Mouse (Mus musculus) thymus, postnatal 36 days (tissue): Measurements from ENCODE around the gene Tle2.
A peak's percentile ranks its signal among the peaks of the same experiment; 100 is the strongest.

ENCODE experiments used
- DNase-seq, 2 experiments: peaks; one replicate each; pipeline ENCODE4 v3.0.0; 2022; ENCODE audit warnings: mixed read lengths in 2 of 2

The Tle2 gene

DNA sequence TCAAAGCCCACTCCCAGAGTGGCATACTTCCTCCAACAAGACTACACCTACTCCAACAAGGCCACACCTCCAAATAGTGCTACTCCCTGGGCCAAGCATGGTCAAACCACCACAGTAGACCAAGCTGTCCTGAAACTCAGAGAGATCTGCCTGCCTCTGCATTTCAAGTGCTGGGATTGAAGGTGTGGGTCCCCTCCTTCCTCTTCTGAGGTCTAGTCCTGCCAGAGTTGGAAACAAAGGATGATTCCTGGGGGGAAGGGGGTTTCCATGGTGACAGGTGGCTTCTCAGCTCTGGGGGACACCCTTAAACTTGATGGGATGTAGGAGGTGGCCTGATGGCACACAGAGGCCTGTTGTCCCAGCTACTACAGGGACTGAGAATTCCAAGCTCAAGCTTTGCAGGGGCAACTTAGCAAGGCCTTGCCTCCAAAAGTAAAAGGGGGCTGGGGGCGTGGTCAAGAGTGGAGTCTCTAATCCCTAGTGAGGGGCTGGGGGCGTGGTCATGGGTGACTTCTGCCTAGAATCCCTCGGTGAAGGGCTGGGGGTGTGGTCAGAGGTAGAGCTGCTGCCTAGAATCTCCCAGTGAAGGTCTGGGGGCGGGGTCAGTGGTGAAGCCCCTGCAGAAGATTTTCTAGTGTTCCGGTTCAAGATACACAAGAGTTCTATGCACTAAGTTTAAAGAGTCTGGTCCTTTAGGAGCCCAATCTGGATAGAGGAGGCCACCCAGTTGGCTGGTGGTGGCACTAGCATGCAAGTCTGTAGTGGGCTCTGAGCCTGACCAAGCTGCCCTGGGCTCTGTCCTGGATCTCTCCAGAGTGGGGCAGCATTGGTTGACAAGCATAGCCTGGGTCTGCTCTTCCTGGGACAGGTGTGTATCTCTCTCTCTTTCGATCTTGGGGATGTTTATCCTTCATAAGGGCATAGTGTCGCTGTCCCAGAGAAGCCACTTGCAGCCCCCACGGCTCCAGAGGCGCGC lies at the start of gene Tle2:
Tle2 (plus strand) TSS at position 481 of the 976 bp plus-strand sequence.
- DNase-seq, result peak; percentile 32 to 64

DNA sequence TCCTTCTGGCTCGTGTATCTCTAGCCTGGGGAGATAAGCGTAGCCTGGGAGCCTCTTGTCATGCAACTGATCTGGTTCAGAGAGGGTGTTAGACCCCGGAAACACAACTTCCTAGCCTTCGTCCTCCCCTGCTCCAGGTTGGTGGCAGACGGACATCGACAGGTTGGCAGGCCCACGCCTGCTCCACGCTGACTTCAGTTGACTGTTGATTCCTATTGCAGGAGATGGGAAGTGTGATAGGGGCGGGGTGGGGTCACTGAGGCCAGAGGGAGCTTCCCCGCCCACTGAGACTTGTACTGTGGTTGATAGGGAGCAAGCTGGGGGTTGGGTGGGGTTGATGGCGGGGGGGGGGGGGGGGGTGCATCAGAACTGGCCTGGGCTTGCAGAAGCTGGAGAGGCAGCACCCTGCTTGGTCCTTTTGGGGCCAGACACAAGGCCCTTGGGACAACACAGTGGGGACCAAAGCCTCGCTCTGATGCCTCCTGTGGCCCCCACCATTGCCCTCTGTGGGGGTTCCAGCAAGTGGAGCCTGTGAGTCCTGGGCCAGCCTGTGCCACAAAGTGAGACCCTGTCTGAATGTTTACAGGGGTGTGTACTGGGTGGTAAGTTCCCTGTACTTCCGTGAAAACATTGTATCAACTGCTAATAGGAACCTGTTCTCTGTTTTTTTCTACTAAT lies 49.2 kb upstream of the Tle2 start:
- no peak for DNase-seq

DNA sequence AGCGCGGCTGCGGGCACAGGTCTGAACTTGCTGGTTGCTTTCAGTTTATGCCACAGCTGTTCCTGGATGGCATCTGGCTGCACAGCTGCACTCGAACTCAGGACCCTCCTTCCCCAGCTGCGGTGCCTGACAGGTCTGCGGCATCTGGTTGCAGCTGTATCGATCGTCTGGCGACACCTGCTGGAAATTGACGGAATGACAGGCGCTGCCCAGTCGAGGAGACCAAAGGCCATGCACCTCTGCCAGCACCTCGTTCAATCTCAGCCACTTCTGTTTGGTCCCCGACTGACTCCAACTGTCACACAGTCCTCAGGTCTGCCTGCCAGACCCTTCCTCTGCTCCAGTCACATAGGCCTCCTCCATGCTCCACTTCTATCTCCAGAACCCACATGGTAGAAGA lies 47.6 kb upstream of the Tle2 start:
- DNase-seq, result peak; percentile 83 to 86

DNA sequence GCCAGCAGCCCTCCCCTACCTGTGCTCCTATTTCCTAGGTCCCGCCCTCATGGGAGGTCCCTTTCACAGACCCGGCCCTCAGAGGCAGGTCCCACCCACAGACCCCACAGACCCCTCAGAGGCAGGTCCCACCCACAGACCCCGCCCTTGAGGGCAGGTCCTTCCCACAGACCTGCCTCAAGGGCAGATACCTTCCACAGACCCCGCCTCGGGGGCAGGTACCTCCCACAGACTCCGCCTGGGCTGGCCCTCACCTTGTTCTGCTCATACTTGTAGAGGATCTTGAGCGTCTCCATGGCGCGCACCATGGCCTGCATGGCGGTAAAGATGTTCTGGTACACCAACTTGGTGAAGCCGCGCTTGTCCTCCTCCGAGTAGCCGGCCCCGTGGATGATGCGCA lies 39.5 kb upstream of the Tle2 start:
- DNase-seq, result no peak

DNA sequence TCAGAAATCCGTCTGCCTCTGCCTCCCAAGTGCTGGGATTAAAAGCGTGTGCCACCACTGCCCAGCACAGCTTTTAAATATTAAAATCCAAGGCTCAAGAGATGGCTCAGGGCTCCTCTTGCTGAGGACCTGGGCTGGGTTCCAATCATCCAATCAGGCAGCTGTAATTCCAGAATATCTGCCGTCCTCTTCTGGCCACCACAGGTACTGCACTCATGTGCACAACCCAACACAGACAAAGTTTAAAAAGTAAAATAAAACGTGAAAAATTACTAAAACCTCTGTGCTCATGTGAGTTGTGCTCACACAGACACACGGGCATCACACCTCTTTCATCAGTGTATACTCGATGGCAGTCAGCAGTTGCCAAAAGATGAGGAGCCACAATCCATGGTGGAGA lies 37.6 kb upstream of the Tle2 start:
- no peak for DNase-seq

DNA sequence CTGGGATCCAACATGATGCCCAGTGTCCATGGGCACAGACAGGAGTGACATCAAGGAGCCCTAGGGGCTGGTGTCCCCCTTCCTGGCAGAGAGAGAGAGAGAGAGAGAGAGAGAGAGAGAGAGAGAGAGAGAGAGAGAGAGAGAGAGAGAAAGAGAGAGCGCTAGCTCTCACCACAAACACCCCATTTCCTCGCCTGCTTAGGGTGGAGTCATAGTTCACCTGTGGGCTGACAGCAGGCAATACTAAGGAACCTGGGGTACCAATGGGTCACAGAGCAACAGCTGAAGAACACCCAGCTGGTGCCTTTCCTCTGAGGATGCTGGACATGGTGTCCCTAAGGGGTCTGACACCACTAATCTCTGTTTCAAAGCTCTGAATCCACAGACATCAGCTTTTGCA lies 36.9 kb upstream of the Tle2 start:
- DNase-seq, result no peak

DNA sequence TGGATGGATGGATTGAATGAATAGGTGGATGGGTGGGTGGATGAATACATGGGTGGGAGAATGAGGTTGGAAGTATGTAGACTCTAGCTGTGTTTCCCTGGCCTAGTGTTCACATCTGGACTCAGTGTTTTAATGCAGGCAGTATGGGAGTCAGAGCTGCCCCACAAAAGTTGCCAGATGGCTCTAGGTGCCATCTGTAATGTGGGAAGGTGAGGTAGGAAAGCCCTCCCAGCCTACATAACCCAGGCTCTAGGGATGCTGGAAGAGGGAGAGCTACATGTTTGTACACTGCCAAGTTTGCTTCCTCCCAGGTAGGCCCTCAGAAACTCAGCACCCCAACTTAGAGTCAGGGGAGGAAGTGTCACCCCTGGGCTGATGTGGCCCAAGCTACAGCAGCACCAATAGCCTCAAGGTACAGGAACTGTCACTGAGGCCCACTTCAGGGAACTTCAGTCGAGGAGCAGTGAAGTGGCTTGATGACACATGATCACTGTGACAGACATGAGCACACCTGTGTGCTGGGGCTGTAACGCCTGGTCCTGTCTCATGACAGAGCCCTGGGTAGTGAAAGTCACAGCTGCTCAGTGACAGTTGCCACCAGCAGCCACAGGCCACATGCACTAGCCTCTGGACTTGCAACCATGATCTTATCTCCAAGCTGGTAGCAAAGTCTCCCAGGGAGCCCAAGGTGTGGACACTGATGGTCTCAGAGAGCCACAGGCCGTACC lies 35.9 kb upstream of the Tle2 start:
- no peak for DNase-seq

DNA sequence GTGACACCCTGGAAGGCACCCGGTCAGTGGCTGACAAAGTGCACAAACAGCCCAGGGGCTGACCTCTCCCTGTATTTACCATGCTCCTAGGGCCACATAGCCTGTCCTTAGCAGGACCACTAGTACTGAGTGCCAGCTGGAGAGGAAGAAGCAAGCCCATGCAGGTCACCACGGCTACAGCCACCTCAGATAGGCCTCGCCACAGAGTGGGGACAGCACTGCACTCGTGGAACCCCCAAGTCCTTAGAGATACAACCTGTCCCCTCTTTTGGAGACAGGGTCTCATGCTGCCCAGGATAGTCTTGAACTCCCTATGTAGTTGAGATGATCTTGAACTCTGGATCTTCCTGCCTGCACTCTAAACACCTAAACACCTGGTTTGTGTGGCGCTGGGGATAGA lies 33.0 kb upstream of the Tle2 start:
- DNase-seq, result no peak

DNA sequence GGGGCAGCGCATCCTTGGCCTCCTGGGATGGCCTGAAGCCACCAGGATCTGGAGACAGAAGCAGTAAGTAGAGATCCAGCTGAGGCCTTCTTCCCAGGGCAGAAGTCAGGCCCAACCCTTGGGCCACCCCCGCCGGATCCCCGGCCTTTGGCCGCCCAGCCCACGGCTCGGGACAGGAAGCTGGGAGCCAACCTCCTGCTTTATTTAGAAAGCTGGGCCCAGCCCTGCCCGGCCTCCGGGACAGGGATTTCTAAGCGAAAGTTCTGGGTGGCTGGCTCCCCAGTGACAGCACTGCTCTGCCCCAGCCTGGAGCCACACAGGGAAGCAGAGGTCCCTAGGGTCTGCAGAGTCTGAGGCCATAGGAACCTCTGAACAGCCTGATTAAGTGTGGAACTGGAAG lies 32.6 kb upstream of the Tle2 start:
- no peak for DNase-seq

DNA sequence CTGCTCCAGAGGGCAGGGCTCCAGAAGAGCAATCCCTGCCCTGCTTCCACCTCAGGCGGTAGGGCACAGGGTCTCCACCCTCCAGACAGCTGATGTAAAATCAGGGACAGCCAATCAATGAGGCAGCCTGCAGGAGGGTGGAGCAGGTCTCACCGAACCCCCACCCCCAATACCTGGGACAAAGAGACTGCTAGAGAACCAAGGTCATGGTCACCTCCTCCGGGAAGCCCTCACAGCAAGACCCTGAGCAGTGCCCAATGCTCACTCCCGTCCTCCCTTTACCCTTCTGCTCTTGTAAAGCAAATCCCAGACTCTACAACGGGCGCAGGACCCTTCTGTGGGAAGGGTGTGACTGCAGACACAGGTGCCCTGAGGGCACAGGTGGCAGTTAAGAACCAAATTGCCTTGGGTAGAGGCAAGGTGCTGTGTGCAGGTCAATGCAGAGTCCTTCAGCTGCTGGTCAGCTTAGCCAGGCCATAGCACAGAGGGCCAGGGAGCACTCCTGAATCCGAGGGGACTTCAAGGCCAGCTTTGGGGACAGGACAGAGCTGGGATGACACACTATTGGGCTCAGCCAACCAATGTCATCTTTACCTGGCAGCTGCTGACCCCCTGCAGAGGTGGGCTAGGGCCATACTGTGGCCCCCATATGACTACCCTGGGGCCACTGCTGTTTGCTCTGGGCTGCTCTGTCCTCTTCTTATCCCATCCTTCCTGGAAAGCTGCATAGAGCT lies 31.5 kb upstream of the Tle2 start:
- DNase-seq, result no peak

DNA sequence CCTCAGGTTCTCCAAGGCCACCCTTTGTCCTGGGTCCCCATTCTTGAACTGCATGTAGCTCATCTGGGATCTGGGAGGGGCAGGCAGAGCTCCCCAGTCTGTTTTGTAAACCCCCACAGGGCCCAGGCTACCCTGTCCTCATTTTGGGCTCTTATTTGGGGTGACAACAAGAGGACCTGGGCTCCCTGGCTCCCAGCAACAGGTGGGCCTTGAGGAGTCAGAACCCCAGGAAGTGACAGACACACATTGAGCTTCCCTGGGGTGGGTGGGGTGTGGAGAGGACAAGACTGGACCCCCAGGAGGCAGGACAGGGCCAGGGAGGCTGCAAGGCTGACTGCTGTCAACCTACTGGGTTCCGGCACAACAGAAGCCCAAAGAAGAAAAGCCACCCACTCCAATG lies 30.7 kb upstream of the Tle2 start:
- no peak for DNase-seq

DNA sequence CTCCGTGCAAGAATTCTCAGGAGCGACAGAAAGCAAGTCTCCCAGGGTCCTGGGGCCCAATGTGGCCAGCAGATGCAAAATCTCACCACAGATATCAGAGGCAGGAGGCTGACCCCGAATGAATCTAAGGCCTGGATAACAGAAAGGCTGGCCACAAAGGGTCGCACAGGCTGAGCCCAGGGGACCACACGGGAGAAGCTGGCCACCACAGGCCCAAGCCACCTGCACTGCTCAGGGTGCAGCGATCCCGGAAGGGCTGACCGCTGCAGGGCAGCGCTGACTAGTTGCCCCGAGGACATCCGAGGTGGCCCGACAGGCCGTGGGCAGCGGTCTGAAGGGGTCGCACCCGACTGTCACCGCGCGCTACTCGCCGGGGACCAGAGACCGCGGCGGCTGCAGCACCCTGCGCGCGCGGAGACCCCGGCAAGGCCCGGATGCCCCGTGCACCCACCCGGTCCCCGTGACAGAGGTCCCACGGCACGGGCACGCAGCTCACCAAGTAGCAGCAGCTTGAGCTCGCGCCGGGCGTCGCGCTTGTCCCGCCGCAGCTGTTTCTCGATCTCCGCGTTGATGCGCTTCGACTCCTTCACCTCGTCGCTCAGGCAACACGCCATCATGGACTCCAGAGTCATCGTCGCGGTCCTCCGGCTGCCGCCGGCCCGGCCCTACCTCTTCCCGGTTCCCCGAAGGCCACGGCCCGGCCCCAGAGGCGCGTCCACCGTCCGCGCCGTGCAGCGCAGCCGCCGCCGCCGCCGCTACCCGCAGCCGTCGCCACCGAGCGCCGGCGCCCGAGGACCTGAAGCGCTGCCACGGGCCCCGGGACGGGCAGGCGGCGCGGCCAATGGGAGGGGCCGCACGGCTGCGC lies 29.8 kb upstream of the Tle2 start:
- DNase-seq, result no peak

DNA sequence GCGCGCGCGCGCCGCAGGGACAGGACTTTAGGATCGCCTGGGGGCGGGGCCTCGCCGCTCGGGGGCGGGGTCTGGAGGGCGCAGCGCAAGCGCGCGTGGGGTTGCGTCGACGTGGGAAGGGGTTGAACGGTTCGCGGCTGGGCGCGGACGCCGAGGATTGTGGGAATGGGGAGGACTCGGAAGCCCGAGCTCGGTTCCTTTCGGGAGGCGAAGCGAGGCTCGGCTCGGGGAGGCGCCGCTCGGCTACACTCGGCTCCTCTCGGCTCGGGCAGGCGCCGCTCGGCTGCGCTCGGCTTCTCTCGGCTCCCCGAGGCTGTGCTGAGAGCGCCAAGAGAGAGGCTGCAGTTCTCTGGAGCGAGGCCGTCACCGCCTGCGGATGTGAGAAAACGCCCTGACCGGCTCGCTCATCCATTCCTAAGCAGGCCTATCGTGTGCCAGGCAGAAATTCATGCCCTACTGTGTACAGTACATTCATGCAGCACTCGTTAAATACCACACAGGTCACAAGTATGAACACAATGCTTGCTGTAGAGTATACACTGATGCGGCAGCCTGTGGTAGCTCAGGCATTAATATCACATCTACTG lies 29.1 kb upstream of the Tle2 start, which contains the start of gene Gna11:
Gna11 (minus strand) TSS at position 30 of the 587 bp plus-strand sequence.
- DNase-seq, result peak; percentile 100

DNA sequence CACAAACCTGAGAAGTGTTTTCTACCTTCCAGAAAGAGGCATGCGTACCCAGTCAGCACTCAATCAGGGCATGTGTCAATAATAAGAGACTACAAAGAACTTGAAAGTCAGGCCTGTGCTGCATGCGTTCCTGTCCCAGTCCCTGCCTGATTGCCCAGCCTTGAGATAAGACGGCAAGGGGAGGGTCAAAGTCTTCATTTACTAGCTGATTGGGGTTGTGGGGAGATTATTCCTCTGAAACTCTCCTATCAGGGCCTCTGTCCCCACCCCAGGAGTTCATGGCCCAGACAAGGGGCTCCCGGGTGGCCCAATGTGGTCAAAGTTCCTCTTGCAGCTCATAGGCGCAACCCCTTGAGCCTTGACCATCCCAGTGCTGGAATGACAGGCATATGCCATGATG lies 28.0 kb upstream of the Tle2 start:
- DNase-seq, result no peak

DNA sequence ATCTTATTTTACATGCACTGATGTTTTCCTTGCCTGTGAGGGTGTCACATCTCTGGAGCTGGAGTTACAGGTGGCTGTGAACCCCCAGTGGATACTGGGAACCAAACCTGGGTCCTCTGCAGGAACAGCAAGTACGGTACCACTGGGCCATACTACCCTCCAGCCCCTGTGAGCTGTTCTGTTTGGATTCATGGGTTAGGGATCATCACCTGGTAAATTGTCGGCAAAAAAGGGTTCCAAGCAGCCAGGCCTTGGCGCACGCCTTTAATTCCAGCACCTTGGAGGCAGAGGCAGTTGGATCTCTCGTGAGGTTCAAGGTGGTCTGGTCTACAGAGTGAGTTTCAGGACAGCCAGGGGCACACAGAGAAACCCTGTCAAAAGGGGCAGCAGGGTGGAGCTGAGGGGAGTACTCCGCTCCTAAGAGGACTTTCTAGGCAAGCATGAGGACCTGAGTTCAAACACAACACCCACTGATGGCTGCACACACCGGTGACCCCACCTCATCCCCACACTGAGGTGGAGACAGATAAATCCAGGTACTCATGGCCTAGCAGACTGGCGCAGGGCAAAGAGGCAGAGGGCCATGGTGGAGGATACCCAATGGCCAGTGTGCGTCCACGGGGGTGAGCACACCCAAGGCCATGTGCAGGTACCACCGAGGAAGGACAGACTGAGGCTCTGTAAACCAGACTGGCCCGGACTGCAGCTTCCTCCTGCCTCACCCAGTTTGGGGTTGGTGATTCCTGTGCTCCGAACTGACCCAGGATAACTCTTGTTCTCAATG lies 27.4 kb upstream of the Tle2 start:
- no peak for DNase-seq

DNA sequence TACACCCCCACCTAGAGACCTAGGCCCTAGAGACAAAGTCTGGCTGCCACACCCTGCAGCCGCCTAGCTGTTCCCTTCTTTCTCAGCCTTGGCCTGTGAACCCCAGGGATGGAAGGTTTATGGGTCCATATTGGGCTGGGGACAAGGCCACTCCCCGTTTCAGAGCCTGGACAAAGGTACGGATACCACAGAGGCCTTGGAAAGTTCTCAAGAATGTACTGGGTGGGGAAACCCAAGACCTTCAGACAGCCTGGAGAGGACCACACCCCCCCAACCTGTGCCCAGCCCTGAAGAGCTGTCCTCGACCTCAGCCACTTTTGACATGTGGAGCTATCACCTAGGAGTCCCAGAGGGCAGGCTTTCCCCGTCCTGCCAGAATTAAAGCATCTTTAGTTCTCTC lies 25.4 kb upstream of the Tle2 start:
- DNase-seq, result no peak

DNA sequence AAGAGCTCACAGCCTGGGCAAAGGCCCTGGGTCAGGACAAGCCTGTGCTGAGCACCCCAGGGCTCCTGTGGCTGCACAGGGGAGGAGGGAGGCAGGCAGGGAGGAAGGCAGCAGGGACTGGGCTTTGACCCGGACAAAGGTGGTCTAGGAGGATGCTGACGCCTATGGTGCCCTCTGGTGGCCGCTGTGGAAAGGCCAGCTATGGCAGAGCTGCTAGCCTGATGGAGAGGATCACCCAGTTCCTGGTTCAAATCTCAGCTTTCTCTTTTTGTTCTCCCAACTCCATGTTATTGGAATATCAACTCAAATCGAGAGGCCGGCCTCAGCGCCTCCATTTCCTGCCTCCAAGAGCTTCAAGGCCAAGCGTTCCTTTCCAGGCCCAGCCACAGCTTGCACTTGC lies 24.1 kb upstream of the Tle2 start:
- DNase-seq, result peak; percentile 82 to 83

DNA sequence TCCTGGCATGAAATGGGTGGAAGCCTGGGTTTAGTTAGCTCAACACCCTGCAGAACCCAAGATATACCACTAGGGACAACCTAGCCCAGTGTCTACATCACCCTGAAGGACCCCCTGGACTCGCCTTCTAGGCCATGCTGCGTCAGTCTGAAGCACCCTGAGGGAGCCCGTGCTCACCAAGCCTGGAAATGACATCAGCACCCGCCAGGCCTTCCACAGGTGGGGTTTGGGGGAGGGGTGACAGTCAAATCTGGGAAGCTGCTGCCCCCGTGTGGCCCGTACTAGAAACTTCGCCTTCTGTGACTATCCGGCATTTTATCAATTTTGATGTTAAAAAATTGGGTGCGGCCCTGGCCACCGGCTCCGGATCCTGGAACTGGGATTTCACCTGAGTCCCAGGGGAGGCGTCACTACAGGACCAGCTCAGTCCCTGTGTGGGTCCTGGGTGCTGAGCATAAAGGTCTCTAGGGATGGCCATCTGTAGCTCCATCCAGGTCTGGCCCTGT lies 22.7 kb upstream of the Tle2 start:
- DNase-seq, result peak; percentile 83 to 89

DNA sequence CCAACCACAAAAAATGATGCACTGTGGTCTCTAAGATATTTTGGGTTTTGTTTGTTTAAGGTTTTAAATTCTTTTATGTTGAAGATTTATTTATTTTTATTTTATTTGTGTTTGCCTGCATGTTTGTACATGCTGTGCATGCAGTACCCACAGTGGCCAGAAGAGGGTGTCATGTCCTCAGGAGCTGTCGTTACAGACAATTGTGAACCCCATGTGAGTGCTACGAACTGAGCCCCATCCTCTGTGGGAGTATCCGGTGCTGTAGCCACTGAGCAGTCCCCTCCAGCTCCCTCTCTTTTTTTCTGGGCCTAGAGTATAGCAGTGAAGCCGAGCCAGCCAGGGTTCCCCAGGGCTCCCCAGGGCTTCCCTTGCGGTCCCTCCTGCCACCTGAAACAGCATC lies 21.1 kb upstream of the Tle2 start:
- DNase-seq, result peak in 1 of 2 experiments; percentile 48
